Mouse (Mus musculus) G1E (cell line): Measurements from ENCODE around the gene Cdk6. TPM values are rescaled to one million over a fixed set of nuclear protein-coding genes. Genes with fewer than 3 reads are reported as not detected.
A peak's percentile ranks its signal among the peaks of the same experiment; 100 is the strongest.

Experiments
- ATAC-seq: 2 replicates; pipeline ENCODE4 v1.8.0; 2016; ENCODE audit warnings: mild to moderate bottlenecking; ENCODE audit not compliant: insufficient number of reproducible peaks, poor library complexity, low FRiP score, severe bottlenecking; ENCODE audit errors: extremely low read depth
- DNase-seq: peaks from one replicate; pipeline ENCODE4 v3.0.0; 2012; ENCODE audit warnings: low spot score
- H3K27me3 ChIP-seq: 2 replicates; pipeline ENCODE4 v1.6.1; 2012; ENCODE audit warnings: mild to moderate bottlenecking, low read length, inconsistent platforms; ENCODE audit not compliant: insufficient read depth
- H3K36me3 ChIP-seq: replicated peaks from 2 replicates; pipeline ENCODE3; 2012; ENCODE audit warnings: mild to moderate bottlenecking, inconsistent platforms
- H3K4me1 ChIP-seq: 2 replicates; pipeline ENCODE4 v1.6.1; 2012; ENCODE audit warnings: low read depth, low read length, inconsistent platforms, mixed read lengths; ENCODE audit not compliant: insufficient read depth
- H3K4me3 ChIP-seq: 2 replicates; pipeline ENCODE4 v1.5.1; 2012; ENCODE audit warnings: low read depth, mild to moderate bottlenecking, inconsistent platforms, low read length, moderate library complexity, mixed read lengths
- H3K9me3 ChIP-seq: replicated peaks from 2 replicates; pipeline ENCODE4 v1.6.1; 2012; ENCODE audit warnings: inconsistent platforms
- CTCF ChIP-seq: IDR thresholded peaks from 2 replicates; pipeline ENCODE4 v1.5.1; 2012; ENCODE audit warnings: low read depth, low read length, inconsistent platforms, mixed read lengths
- GATA1 ChIP-seq: IDR thresholded peaks from 2 replicates; pipeline ENCODE4 v1.6.1; 2012; ENCODE audit warnings: borderline replicate concordance, low read length, inconsistent platforms, mixed read lengths
- GATA2 ChIP-seq: IDR thresholded peaks from 2 replicates; pipeline ENCODE4 v1.6.1; 2012; ENCODE audit warnings: low read depth, low read length, inconsistent platforms, borderline replicate concordance
- POLR2AphosphoS5 ChIP-seq: IDR thresholded peaks from 2 replicates; pipeline ENCODE4 v1.6.1; 2012; ENCODE audit warnings: low read depth, low read length, inconsistent platforms; ENCODE audit not compliant: insufficient replicate concordance
- TAL1 ChIP-seq: conservative IDR thresholded peaks from 2 replicates; pipeline ENCODE4 v1.6.1; 2012; ENCODE audit warnings: low read depth, low read length, inconsistent platforms, mixed read lengths
- polyA plus RNA-seq: library from polyadenylated mRNA; stranded (reverse); fragments of >175 nt; gene quantifications from 2 replicates; pipeline ENCODE4 v1.2.3, GENCODE M21; 2012
- total RNA-seq, 2 experiments: library from RNA; stranded (forward) in 1 of 2; stranded (reverse) in 1 of 2; fragments of 200-1000 nt in 1 of 2; fragments of >200 nt in 1 of 2; fragmentation: Nextera tagmentation in 1 of 2; gene quantifications; 2 replicates each; pipeline ENCODE4 v1.2.3; 2014 to 2017

Cdk6 gene
- total RNA-seq (2014; fragmentation: Nextera tagmentation) (142 and 144 TPM in 2 replicates), total RNA-seq (2017) (54.9 and 75.2 TPM in 2 replicates), polyA plus RNA-seq (114 and 129 TPM in 2 replicates)

- Histone ChIP-seq H3K4me1 (peaks cover 17% of the 10 kb centered on the region), H3K36me3 (peaks cover 5% of the 10 kb centered on the region), H3K9me3 (no peaks in the 10 kb centered on the region), H3K27me3 (no peaks in the 10 kb centered on the region), H3K4me3 (peak within 1 kb of the TSS; percentile 93)
- ATAC-seq (peak; percentile 5; the same call in 1 of the 2 replicates), DNase-seq (peak; percentile 64)
- TF ChIP-seq TAL1 = no peak
- TF ChIP-seq CTCF = no peak
- no peak for TF ChIP-seq POLR2AphosphoS5
- TF ChIP-seq GATA2 = no peak
- TF ChIP-seq GATA1 = no peak
Measured at GRCm38 (mm10) chr5:3341111-3341911, at the start of gene Cdk6. Gene Cdk6 (plus strand): TSS chr5:3341485.

- no peak overlapping the region for H3K4me3 ChIP-seq
- DNase-seq = no peak
- no peak for ATAC-seq
- H3K9me3 ChIP-seq = no peaks in the 10 kb centered on the region
- H3K27me3 ChIP-seq = no peaks in the 10 kb centered on the region
- no peaks in the 10 kb centered on the region; the same call in 1 of the 2 replicates for H3K4me1 ChIP-seq
- TF ChIP-seq CTCF = no peak
- no peak for TF ChIP-seq GATA2
- TF ChIP-seq POLR2AphosphoS5 = no peak
- TF ChIP-seq GATA1 = no peak
- no peak for TF ChIP-seq TAL1
- H3K36me3 ChIP-seq = no peaks in the 10 kb centered on the region
Measured at GRCm38 (mm10) chr5:3293666-3294065, 47.6 kb upstream of the Cdk6 start.

GRCm38 (mm10) chr5:3300801-3301457, 40.4 kb upstream of the Cdk6 start:
- no peaks in the 10 kb centered on the region for H3K36me3 ChIP-seq
- DNase-seq (peak; percentile 5), ATAC-seq (peak; percentile 90)
- no peak overlapping the region for H3K4me3 ChIP-seq
- H3K4me1 ChIP-seq = peaks cover 8% of the 10 kb centered on the region
- H3K9me3 ChIP-seq = no peaks in the 10 kb centered on the region
- TF ChIP-seq GATA1 = no peak
- TF ChIP-seq POLR2AphosphoS5 = no peak
- TF ChIP-seq CTCF = no peak
- TF ChIP-seq TAL1 = no peak
- no peak for TF ChIP-seq GATA2
- no peaks in the 10 kb centered on the region for H3K27me3 ChIP-seq

GRCm38 (mm10) chr5:3301535-3301934, 39.8 kb upstream of the Cdk6 start:
- Histone ChIP-seq H3K4me1 (peaks cover 8% of the 10 kb centered on the region), H3K9me3 (no peaks in the 10 kb centered on the region), H3K36me3 (no peaks in the 10 kb centered on the region), H3K27me3 (no peaks in the 10 kb centered on the region), H3K4me3 (no peak overlapping the region)
- TF ChIP-seq GATA2 = no peak
- DNase-seq (no peak), ATAC-seq (no peak)

- no peaks in the 10 kb centered on the region for H3K36me3 ChIP-seq
- no peak for TF ChIP-seq GATA1
- no peak for TF ChIP-seq GATA2
- no peak overlapping the region for H3K4me3 ChIP-seq
- H3K27me3 ChIP-seq = no peaks in the 10 kb centered on the region
- H3K4me1 ChIP-seq = peaks cover 8% of the 10 kb centered on the region
- H3K9me3 ChIP-seq = no peaks in the 10 kb centered on the region
- ATAC-seq (no peak), DNase-seq (no peak)
Measured at GRCm38 (mm10) chr5:3303876-3304275, 37.4 kb upstream of the Cdk6 start.

- Histone ChIP-seq H3K36me3 (no peaks in the 10 kb centered on the region), H3K4me1 (peaks cover 2% of the 10 kb centered on the region), H3K27me3 (no peaks in the 10 kb centered on the region), H3K9me3 (no peaks in the 10 kb centered on the region), H3K4me3 (no peak overlapping the region)
- ATAC-seq (no peak), DNase-seq (no peak)
- TF ChIP-seq CTCF = no peak
- no peak for TF ChIP-seq GATA1
- no peak for TF ChIP-seq POLR2AphosphoS5
- no peak for TF ChIP-seq GATA2
- TF ChIP-seq TAL1 = no peak
Measured at GRCm38 (mm10) chr5:3306146-3306545, 35.1 kb upstream of the Cdk6 start.

- DNase-seq (no peak), ATAC-seq (no peak)
- H3K4me1 ChIP-seq = no peaks in the 10 kb centered on the region
Measured at GRCm38 (mm10) chr5:3309122-3309521, 32.2 kb upstream of the Cdk6 start.

More at GRCm38 (mm10) chr5:3309122-3309521, 32.2 kb upstream of the Cdk6 start:
- no peaks in the 10 kb centered on the region for H3K27me3 ChIP-seq
- no peak overlapping the region for H3K4me3 ChIP-seq
- H3K36me3 ChIP-seq = no peaks in the 10 kb centered on the region
- H3K9me3 ChIP-seq = no peaks in the 10 kb centered on the region
- TF ChIP-seq GATA1 (no peak), POLR2AphosphoS5 (no peak), GATA2 (no peak), TAL1 (no peak), CTCF (no peak)
